Mouse (Mus musculus) C2C12 (cell line): ENCODE results near the gene Gtf3c4. TPM values are rescaled to one million over a fixed set of nuclear protein-coding genes. Genes with fewer than 3 reads are reported as not detected.

Experiments used
- H3K27me3 ChIP-seq: one replicate; pipeline ENCODE4 v1.6.1; 2011; ENCODE audit not compliant: control insufficient read depth, insufficient read depth, insufficient read length
- H3K36me3 ChIP-seq: one replicate; pipeline ENCODE4 v1.6.1; 2011; ENCODE audit not compliant: control insufficient read depth, insufficient read depth
- H3K4me3 ChIP-seq: one replicate; pipeline ENCODE4 v1.5.1; 2011; ENCODE audit warnings: mild to moderate bottlenecking, control low read depth; ENCODE audit not compliant: poor library complexity, insufficient read depth, severe bottlenecking
- H3K79me2 ChIP-seq: one replicate; pipeline ENCODE4 v1.6.1; 2011; ENCODE audit not compliant: control insufficient read depth, insufficient read depth
- H3K79me3 ChIP-seq: one replicate; pipeline ENCODE4 v1.6.1; 2011; ENCODE audit warnings: low read depth, control low read depth
- H3ac ChIP-seq: one replicate; pipeline ENCODE3; 2011; ENCODE audit warnings: low read depth; ENCODE audit not compliant: control insufficient read depth, insufficient read length
- CEBPB ChIP-seq: IDR thresholded peaks from one replicate; pipeline ENCODE4 v1.6.1; 2011; ENCODE audit warnings: low read depth, mild to moderate bottlenecking, control low read depth, moderate library complexity
- CTCF ChIP-seq: IDR thresholded peaks from one replicate; pipeline ENCODE4 v1.5.1; 2011; ENCODE audit not compliant: control insufficient read depth, insufficient read depth, insufficient read length
- FOSL1 ChIP-seq: IDR thresholded peaks from one replicate; pipeline ENCODE4 v1.8.0; 2011; ENCODE audit warnings: mild to moderate bottlenecking, low read length; ENCODE audit not compliant: poor library complexity, insufficient read depth, severe bottlenecking
- MAX ChIP-seq: IDR thresholded peaks from one replicate; pipeline ENCODE4 v1.6.1; 2011; ENCODE audit warnings: mild to moderate bottlenecking, control low read depth
- MYOD1 ChIP-seq: IDR thresholded peaks from one replicate; pipeline ENCODE4 v1.6.1; 2011; ENCODE audit warnings: low read depth; ENCODE audit not compliant: control insufficient read depth, insufficient read length
- MYOG ChIP-seq: IDR thresholded peaks from one replicate; pipeline ENCODE4 v1.6.1; 2011; ENCODE audit not compliant: control insufficient read depth, insufficient read length; ENCODE audit errors: extremely low read depth
- USF1 ChIP-seq: IDR thresholded peaks from one replicate; pipeline ENCODE4 v1.6.1; 2011; ENCODE audit warnings: low read depth, mild to moderate bottlenecking, control low read depth, moderate library complexity
- polyA plus RNA-seq: library from polyadenylated mRNA; unstranded; fragments of >200 nt; fragmentation: generic; extraction: Trizol; gene quantifications from one replicate; pipeline ENCODE4 v1.2.1, GENCODE M21; 2012; ENCODE audit warnings: missing spikeins

Gene Gtf3c4
- polyA plus RNA-seq, 1 experiment: 20.5 TPM

GRCm38 (mm10) chr2:28781310-28781709, 58.9 kb downstream of the Gtf3c4 start:
- H3K79me2 ChIP-seq: no peaks in the 10 kb centered on the region
- H3ac ChIP-seq: no peak overlapping the region
- no peaks in the 10 kb centered on the region for H3K36me3 ChIP-seq
- no peak for TF ChIP-seq CEBPB
- TF ChIP-seq USF1: no peak
- no peak for TF ChIP-seq MYOD1
- TF ChIP-seq MYOG: no peak
- TF ChIP-seq MAX: no peak
- TF ChIP-seq FOSL1: no peak
- TF ChIP-seq CTCF: no peak
- H3K79me3 ChIP-seq: no peaks in the 10 kb centered on the region
- no peak overlapping the region for H3K4me3 ChIP-seq
- H3K27me3 ChIP-seq: peaks cover 90% of the 10 kb centered on the region

- Histone ChIP-seq H3K4me3 (no peak overlapping the region), H3K79me2 (no peaks in the 10 kb centered on the region), H3K79me3 (no peaks in the 10 kb centered on the region), H3ac (no peak overlapping the region), H3K27me3 (peaks cover 86% of the 10 kb centered on the region), H3K36me3 (no peaks in the 10 kb centered on the region)
- no peak for TF ChIP-seq MYOG
- no peak for TF ChIP-seq USF1
- no peak for TF ChIP-seq FOSL1
- no peak for TF ChIP-seq MYOD1
- no peak for TF ChIP-seq CEBPB
Observed at GRCm38 (mm10) chr2:28780001-28780782, 60.0 kb downstream of the Gtf3c4 start.

- no peaks in the 10 kb centered on the region for H3K79me3 ChIP-seq
- H3ac ChIP-seq: no peak overlapping the region
- H3K36me3 ChIP-seq: no peaks in the 10 kb centered on the region
- peaks cover 78% of the 10 kb centered on the region for H3K27me3 ChIP-seq
- H3K4me3 ChIP-seq: no peak overlapping the region
- H3K79me2 ChIP-seq: no peaks in the 10 kb centered on the region
- TF ChIP-seq MYOD1 (no peak), MAX (no peak), CEBPB (no peak), FOSL1 (no peak), CTCF (no peak), USF1 (no peak), MYOG (no peak)
Observed at GRCm38 (mm10) chr2:28776728-28777127, 63.4 kb downstream of the Gtf3c4 start.

- Histone ChIP-seq H3K36me3 (no peaks in the 10 kb centered on the region), H3K4me3 (no peak overlapping the region), H3ac (no peak overlapping the region), H3K27me3 (peaks cover 68% of the 10 kb centered on the region), H3K79me3 (no peaks in the 10 kb centered on the region), H3K79me2 (no peaks in the 10 kb centered on the region)
- TF ChIP-seq CTCF: no peak
- no peak for TF ChIP-seq USF1
- TF ChIP-seq FOSL1: no peak
- no peak for TF ChIP-seq MYOD1
- no peak for TF ChIP-seq MAX
- TF ChIP-seq CEBPB: no peak
- no peak for TF ChIP-seq MYOG
Observed at GRCm38 (mm10) chr2:28774073-28774472, 66.1 kb downstream of the Gtf3c4 start.

Other genes with a start within 250 kb of the Gtf3c4 start
- not detected for gene Gfi1b, start 218.4 kb downstream of the Gtf3c4 start, polyA plus RNA-seq
- 6.9 TPM for gene Tsc1, start 199.1 kb downstream of the Gtf3c4 start, polyA plus RNA-seq
- 0.96 TPM for gene Spaca9, start 140.6 kb downstream of the Gtf3c4 start, polyA plus RNA-seq
- gene Ak8, start 140.2 kb downstream of the Gtf3c4 start, polyA plus RNA-seq: 0.04 TPM
- gene Ddx31, start within 50 bp of the Gtf3c4 start, polyA plus RNA-seq: 9.5 TPM
- gene Barhl1, start 76.3 kb upstream of the Gtf3c4 start, polyA plus RNA-seq: 0.01 TPM
- 0.12 TPM for gene Cfap77, start 214.7 kb upstream of the Gtf3c4 start, polyA plus RNA-seq
- 3.4 TPM for gene Ttf1, start 219.9 kb upstream of the Gtf3c4 start, polyA plus RNA-seq